Mouse (Mus musculus) regulatory T cell (primary cell): ENCODE data around the gene Relt.

Experiments
- in situ Hi-C: fragments of 300-600 bp; cut with MboI, MseI; formaldehyde crosslinking; loops from one replicate; pipeline ENCODE4 v1.15.1; 2025; ENCODE audit warnings: high pct_unique_total_duplicates

Gene Relt

GRCm38 (mm10) chr7:100846033-100846432 is 17.2 kb downstream of the Relt start:
- in situ Hi-C loops = loop anchor here (5.0 kb wide), 1 partner anchor 41 kb away; no protein-coding TSS in a partner anchor

GRCm38 (mm10) chr7:100845412-100845811 is 17.8 kb downstream of the Relt start:
- in situ Hi-C loops = loop anchor here (5.0 kb wide), 1 partner anchor 42 kb away; no protein-coding TSS in a partner anchor

GRCm38 (mm10) chr7:100845026-100845400 is 18.2 kb downstream of the Relt start:
- in situ Hi-C loops = loop anchor here (5.0 kb wide), 1 partner anchor 42 kb away; no protein-coding TSS in a partner anchor

GRCm38 (mm10) chr7:100844385-100845025 is 18.7 kb downstream of the Relt start:
- in situ Hi-C loops = loop anchor here (5.0 kb wide), 1 partner anchor 43 kb away; no protein-coding TSS in a partner anchor

- in situ Hi-C loops = no loop called here
Measured at GRCm38 (mm10) chr7:100843866-100844265, 19.4 kb downstream of the Relt start.

- in situ Hi-C loops = no loop called here
Measured at GRCm38 (mm10) chr7:100842175-100842574, 21.1 kb downstream of the Relt start.

- in situ Hi-C loops = no loop called here
Measured at GRCm38 (mm10) chr7:100841608-100842007, 21.6 kb downstream of the Relt start.

GRCm38 (mm10) chr7:100840906-100841305 is 22.3 kb downstream of the Relt start:
- in situ Hi-C loops = no loop called here

GRCm38 (mm10) chr7:100839632-100840402 is 23.4 kb downstream of the Relt start:
- in situ Hi-C loops = no loop called here

GRCm38 (mm10) chr7:100837701-100838100 is 25.5 kb downstream of the Relt start:
- in situ Hi-C loops = no loop called here

GRCm38 (mm10) chr7:100836657-100837056 is 26.6 kb downstream of the Relt start:
- in situ Hi-C loops = no loop called here

GRCm38 (mm10) chr7:100835711-100836110 is 27.5 kb downstream of the Relt start:
- in situ Hi-C loops = no loop called here

GRCm38 (mm10) chr7:100835168-100835567 is 28.1 kb downstream of the Relt start:
- in situ Hi-C loops = no loop called here

- in situ Hi-C loops = no loop called here
Measured at GRCm38 (mm10) chr7:100833859-100834258, 29.4 kb downstream of the Relt start.

- in situ Hi-C loops = no loop called here
Measured at GRCm38 (mm10) chr7:100828549-100828948, 34.7 kb downstream of the Relt start.

GRCm38 (mm10) chr7:100824661-100825060 is 38.6 kb downstream of the Relt start:
- in situ Hi-C loops = no loop called here

- in situ Hi-C loops = no loop called here
Measured at GRCm38 (mm10) chr7:100818401-100819064, 44.7 kb downstream of the Relt start.

GRCm38 (mm10) chr7:100817442-100817760 is 45.8 kb downstream of the Relt start:
- in situ Hi-C loops = no loop called here

- in situ Hi-C loops = no loop called here
Measured at GRCm38 (mm10) chr7:100816759-100817441, 46.3 kb downstream of the Relt start.

GRCm38 (mm10) chr7:100815900-100816570 is 47.2 kb downstream of the Relt start:
- in situ Hi-C loops = no loop called here

GRCm38 (mm10) chr7:100812641-100813040 is 50.6 kb downstream of the Relt start:
- in situ Hi-C loops = no loop called here
